Mouse (Mus musculus): ENCODE measurements around the gene Jmjd4. TPM values are rescaled to one million over a fixed set of nuclear protein-coding genes. Genes with fewer than 3 reads are reported as not detected.

Gene Jmjd4
- 5.9 and 6.2 TPM in 2 replicates for polyA plus RNA-seq (2012; rRNA removed; ENCODE audit: low replicate concordance)

DNA sequence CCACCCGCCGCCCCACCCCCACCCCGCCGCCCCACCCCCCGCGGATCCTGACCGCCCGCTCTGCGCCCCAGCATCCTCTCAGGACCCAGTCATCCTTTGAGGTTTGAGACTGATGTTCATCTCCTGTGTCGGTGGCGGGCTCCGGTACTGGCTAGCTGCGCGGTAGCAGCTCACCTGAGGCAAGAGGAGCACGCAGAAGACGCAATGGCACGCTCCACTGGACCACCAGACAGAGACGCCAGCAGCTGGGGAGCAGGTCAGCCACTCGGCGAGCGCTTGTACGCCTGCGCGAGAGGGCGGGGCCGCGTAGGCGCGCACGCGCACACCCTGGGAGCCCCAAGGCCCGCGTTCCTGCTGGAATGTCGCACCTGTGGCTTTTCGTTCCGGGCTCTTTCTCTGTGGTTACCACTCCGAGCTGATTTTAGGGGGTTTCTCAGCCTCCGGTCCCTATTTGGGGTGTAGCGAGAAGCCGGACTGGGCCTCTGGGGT lies at the start of gene Jmjd4:
Gene Jmjd4 (plus strand): TSS at position 305 of the 489 bp plus-strand sequence.

GRCm38 (mm10) chr11:59451086-59451485 lies 1.2 kb downstream of the Jmjd4 start, which contains the start of gene Snap47:
Gene Snap47, minus strand, starts transcription at chr11:59451186.

GRCm38 (mm10) chr11:59472326-59472677 lies 22.5 kb downstream of the Jmjd4 start, which contains the start of gene Zfp867:
Gene Zfp867, minus strand, starts transcription at chr11:59472474.

Other genes starting within 250 kb of the Jmjd4 start
- gene Mrpl55, start 247.6 kb upstream of the Jmjd4 start, polyA plus RNA-seq (2012; rRNA removed; ENCODE audit: low replicate concordance), result 50.8 and 54.3 TPM in 2 replicates
- gene 2310033P09Rik, start 241.7 kb upstream of the Jmjd4 start, polyA plus RNA-seq (2012; rRNA removed; ENCODE audit: low replicate concordance), result 16.8 and 18.6 TPM in 2 replicates
- 417 and 451 TPM in 2 replicates for gene Arf1, start 221.8 kb upstream of the Jmjd4 start, polyA plus RNA-seq (2012; rRNA removed; ENCODE audit: low replicate concordance)
- not detected in 2 replicates for gene Wnt3a, start 159.3 kb upstream of the Jmjd4 start, polyA plus RNA-seq (2012; rRNA removed; ENCODE audit: low replicate concordance)
- gene Wnt9a, start 143.1 kb upstream of the Jmjd4 start, polyA plus RNA-seq (2012; rRNA removed; ENCODE audit: low replicate concordance), result 6.2 and 6.4 TPM in 2 replicates
- not detected in 2 replicates for gene Prss38, start 74.4 kb upstream of the Jmjd4 start, polyA plus RNA-seq (2012; rRNA removed; ENCODE audit: low replicate concordance)
- 31.1 and 54.7 TPM in 2 replicates for gene Snap47, start 1.1 kb downstream of the Jmjd4 start, polyA plus RNA-seq (2012; rRNA removed; ENCODE audit: low replicate concordance)
- gene Zfp867, start 22.4 kb downstream of the Jmjd4 start, polyA plus RNA-seq (2012; rRNA removed; ENCODE audit: low replicate concordance), result 0.39 and 1.1 TPM in 2 replicates
- gene Zkscan17, start 76.7 kb downstream of the Jmjd4 start, polyA plus RNA-seq (2012; rRNA removed; ENCODE audit: low replicate concordance), result 10.5 and 11.7 TPM in 2 replicates
- 0.73 and 0.83 TPM in 2 replicates for gene Nlrp3, start 91.5 kb downstream of the Jmjd4 start, polyA plus RNA-seq (2012; rRNA removed; ENCODE audit: low replicate concordance)
- gene Olfr222, start 126.2 kb downstream of the Jmjd4 start, polyA plus RNA-seq (2012; rRNA removed; ENCODE audit: low replicate concordance), result not detected in 2 replicates
- gene Olfr223, start 143.2 kb downstream of the Jmjd4 start, polyA plus RNA-seq (2012; rRNA removed; ENCODE audit: low replicate concordance), result not detected in 2 replicates
- gene Mprip, start 211.3 kb downstream of the Jmjd4 start, polyA plus RNA-seq (2012; rRNA removed; ENCODE audit: low replicate concordance), result 81.1 and 126 TPM in 2 replicates

All from mammary gland, adult 2 months (tissue).